Mouse (Mus musculus) cerebellum, adult 18-20 months (tissue): Measurements from ENCODE around the gene Slc25a19.

ENCODE experiments used
- DNase-seq, 2 experiments: peaks; one replicate each; pipeline ENCODE4 v3.0.0; 2021

The Slc25a19 gene

DNA sequence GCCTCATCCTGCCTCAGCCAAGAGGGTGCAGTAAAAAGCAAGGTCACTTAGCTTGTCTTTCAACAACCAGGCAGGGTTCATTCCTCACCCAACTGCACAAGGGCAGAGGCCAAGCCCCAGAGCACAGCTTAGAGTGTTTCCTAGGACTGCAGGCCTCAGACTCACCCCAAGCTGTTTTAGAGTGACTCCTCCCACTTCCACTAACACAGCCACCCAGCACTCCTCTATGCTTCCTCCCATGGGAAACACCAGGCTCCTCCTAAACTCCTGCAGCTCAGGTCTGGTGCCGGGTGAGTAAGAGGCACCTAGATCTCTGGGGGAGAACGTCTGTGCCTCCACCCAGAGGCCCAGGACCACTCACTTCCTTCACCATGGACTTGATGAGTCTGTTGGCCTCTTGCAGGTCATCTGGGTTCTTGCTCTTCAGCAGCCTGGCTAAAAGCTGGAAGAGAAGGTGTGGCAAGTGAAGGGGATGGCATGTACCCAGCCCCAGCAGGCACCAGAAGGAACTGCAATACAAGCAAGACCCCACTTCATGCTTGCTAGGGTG, 37.5 kb downstream of the Slc25a19 start:
- no peak for DNase-seq

DNA sequence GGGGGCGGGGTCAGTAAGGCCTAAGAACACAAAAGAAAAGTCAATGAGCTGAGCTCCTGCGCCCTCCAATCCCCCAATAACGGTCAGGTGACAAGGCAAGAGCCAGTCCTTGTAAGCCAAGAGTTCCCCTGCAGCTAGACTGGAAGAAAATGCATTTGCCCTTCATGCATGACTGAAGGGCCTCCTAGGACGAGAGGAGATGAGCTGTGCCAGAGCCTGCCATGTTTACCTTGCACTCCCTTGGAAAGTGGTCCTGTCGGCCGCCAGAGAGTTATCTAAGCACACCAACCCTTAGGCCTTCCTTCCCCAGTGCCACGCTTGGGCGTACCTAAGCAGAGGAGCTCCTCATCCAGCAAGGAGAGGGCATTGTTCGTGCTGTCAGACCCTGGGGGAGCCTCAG, 40.1 kb downstream of the Slc25a19 start:
- no peak for DNase-seq

DNA sequence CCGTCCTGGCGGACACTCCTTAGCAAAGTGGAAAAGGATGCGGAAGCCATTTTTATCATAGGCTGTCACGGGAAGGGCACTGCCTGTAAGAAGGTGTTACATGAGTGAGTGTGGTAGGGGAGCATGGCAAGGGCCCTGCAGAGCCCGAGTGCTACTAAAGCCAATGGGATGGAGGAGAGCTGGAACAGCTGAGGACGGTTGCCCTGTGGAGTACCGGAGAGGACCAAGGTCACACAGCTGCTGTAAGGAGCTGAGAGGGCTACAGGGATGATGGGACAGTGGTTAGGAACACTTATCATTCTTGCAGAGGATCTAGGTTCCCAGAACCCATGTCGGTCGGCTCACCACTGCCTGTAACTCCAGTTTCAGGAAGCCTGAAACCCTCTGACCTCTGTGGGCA, 41.7 kb downstream of the Slc25a19 start:
- no peak for DNase-seq

DNA sequence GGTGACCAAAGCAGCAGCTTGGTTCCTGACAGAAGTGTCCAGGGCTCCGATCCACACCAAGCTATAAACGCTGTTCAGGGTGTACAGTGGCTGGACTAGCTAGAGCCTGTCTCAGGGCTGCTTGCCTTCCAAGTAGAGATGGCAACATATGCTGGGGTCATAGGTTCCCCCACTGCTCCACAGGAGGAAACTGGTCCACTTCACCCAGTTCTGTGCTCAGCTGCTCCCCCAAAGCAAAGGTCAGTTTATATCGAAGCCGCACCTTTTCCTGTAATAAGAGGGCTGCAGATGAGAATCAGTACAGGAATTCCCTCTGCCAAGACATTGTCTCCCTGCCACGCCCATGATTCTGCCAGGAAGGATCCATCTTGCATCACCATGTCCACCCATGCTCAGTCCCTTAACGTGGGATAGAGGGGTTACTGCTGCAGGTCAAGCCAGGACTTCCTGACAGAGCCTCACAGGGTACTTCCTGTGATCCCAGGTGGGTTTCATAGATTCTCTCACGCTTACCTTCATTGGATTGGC, 42.5 kb downstream of the Slc25a19 start:
- DNase-seq: no peak

DNA sequence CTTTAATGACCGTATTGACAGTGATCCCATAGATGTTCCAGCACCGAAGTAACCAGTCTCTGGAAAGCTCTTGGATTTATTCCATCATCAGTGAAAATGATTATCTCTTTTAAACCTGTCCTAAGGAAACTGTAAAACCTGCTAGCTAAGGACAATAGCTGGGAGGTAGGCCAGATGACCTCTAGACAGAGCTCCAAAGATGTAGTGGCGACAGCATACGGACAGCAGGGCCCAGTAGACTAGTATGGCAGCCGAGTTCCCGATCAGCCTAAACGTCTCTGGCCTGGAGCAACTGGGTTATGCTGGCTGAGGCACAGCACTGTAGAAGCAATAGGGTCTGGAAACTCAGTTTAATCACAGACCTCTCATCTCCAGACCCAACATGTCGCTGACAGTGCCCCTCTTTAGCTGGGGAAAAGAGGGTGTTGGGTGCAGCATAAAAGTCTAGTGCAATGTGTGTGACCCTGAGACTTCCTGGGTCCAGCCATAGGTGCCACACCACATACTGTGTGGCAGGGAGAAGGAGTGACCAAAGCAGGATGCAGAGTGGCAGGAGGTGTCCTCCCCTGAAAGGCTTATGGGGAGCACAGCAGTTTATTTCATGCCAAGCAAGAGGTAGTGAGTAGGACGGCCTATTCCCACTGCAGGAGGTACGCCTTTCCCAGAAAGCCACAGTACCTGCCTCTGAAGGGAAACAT, 43.6 kb downstream of the Slc25a19 start:
- no peak for DNase-seq

DNA sequence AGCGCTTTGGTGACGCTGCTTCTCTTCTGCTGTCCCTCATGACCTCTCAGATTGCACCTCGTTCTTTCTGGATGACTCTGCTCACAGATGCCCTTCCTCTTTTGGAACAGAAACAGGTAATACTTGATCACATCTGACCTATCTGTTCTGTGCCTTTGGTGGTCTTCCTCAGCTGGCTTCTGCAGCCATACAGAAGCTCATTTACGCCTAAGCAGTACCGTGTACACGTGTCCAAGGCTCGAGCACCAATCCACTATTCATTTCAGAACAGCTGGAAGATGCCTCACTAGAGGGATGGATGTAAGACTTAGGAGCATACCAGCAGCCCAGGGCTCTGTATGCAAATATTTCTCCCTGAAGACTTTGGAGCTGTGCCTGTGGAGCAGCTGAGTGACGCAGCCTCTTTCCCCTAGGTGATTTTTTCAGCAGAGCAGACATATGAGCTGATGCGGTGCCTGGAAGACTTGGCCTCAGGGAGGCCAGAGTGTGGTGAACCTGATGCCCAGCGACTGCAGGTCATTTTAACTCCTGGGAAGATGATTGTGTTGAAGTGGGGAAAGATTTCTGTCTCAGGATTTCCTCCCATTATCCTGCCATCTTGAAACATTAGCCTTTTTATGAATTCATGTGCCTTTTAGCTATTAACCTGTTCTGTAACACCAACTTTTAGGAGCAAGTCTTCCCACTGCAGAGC, 45.0 kb downstream of the Slc25a19 start:
- no peak for DNase-seq

DNA sequence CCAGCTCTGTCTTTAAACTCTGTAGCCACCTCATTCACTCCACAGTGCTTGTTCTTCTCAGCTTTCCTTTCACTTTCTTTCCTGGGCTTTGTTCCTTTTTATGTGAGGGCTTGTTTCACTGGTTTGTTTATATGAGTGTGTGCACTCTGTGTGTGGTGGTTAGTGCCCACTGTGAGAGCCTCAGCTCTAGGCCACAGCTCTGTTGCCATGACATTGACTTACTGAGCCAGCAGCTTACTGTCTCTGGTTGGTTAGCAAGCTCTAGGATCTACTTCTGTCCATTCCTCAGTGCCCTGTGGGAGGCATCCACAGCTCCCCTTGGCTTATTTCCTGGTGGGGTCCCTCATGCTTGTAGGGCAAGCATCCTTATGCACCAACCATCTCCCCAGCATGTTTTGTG, 49.0 kb downstream of the Slc25a19 start:
- DNase-seq: no peak

DNA sequence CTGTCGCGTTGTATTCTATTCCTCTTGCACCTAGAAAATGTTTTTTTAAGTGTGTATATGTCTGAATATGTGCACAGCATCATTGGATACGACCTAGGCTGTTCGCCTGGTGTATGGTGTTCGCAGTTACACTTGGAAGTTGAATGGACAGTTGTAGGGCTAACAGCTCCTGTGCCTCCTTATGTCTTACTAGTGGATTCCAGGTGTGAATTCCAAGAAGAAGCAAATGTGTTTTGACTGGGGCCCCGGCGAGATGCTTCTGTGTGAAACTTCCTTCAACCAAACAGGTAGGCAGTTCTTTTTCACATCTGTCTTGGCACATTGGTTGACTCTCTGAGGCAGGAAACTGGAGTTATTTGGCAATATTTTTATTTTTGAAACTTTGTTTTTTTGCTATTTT, 63.1 kb downstream of the Slc25a19 start:
- no peak for DNase-seq
